ENCODE assay signal across 8 mouse cellular contexts in genomic region chr9:32344051-32344450, GRCm38 (mm10). TPM values are rescaled to one million over a fixed set of nuclear protein-coding genes. Genes with fewer than 3 reads are reported as not detected.
A peak's percentile ranks its signal among the peaks of the same experiment; 100 is the strongest.
DNase-seq lines count a peak whose midpoint lies in the region; ATAC-seq lines count a peak whose summit lies in the region.

Gene Kcnj5, minus strand, starts transcription at chr9:32344350.

- peaks cover 11% of the 10 kb centered on the region for H3K4me1 ChIP-seq in lung, embryonic 15.5 days
- H3K4me1 ChIP-seq in limb, embryonic 11.5 days (ENCODE audit: control insufficient read depth, insufficient read depth, low read length): peaks cover 11% of the 10 kb centered on the region
- peaks cover 11% of the 10 kb centered on the region; the same call in 1 of the 2 replicates for H3K4me1 ChIP-seq in neural tube, embryonic 14.5 days (ENCODE audit: control insufficient read depth, insufficient read depth, low read length)

- H3K4me3 ChIP-seq in lung, embryonic 15.5 days: peak within 1 kb of the TSS; percentile 27
- peak within 1 kb of the TSS; percentile 22; the same call in 1 of the 2 replicates for H3K4me3 ChIP-seq in limb, embryonic 11.5 days (ENCODE audit: low read depth, low read length)
- peak within 1 kb of the TSS; percentile 32 for H3K4me3 ChIP-seq in neural tube, embryonic 14.5 days (ENCODE audit: low read depth, low read length)

- H3K36me3 ChIP-seq in lung, embryonic 15.5 days: no peaks in the 10 kb centered on the region
- H3K36me3 ChIP-seq in limb, embryonic 11.5 days (ENCODE audit: control insufficient read depth, insufficient read depth, low read length): no peaks in the 10 kb centered on the region
- no peaks in the 10 kb centered on the region for H3K36me3 ChIP-seq in neural tube, embryonic 14.5 days (ENCODE audit: control insufficient read depth, insufficient read depth, low read length)

- no peak within 1 kb of the TSS for H3K9ac ChIP-seq in lung, embryonic 15.5 days
- no peak within 1 kb of the TSS for H3K9ac ChIP-seq in limb, embryonic 11.5 days (ENCODE audit: low read length)
- H3K9ac ChIP-seq in neural tube, embryonic 14.5 days (replicated peaks; ENCODE audit: low read depth, low read length): peak within 1 kb of the TSS; percentile 39

- H3K27me3 ChIP-seq in lung, embryonic 15.5 days: peaks cover 56% of the 10 kb centered on the region
- peaks cover 36% of the 10 kb centered on the region for H3K27me3 ChIP-seq in limb, embryonic 11.5 days (ENCODE audit: control insufficient read depth, insufficient read depth, low read length)
- H3K27me3 ChIP-seq in neural tube, embryonic 14.5 days (ENCODE audit: control insufficient read depth, insufficient read depth, low read length): peaks cover 17% of the 10 kb centered on the region

- 2% methylated on average over 20 of the region's 20 CpGs for WGBS in lung, embryonic 15.5 days
- 1% methylated on average over 18 of the region's 20 CpGs for WGBS in limb, embryonic 11.5 days
- WGBS in neural tube, embryonic 14.5 days: 0% methylated on average over 18 of the region's 20 CpGs

- 0 out of 2 replicates have a peak, but pooled peaks have one; percentile 16 for ATAC-seq in lung, embryonic 15.5 days (ENCODE audit: borderline replicate concordance, extremely low read depth, low FRiP score, low TSS enrichment)
- no peak for ATAC-seq in limb, embryonic 11.5 days (ENCODE audit: insufficient number of reproducible peaks, low FRiP score, low TSS enrichment, low read depth)
- peak; percentile 53 for ATAC-seq in neural tube, embryonic 14.5 days (ENCODE audit: low read depth)

- peak within 1 kb of the TSS; percentile 52 for H3K4me2 ChIP-seq in lung, embryonic 15.5 days
- H3K4me2 ChIP-seq in limb, embryonic 11.5 days (ENCODE audit: low read depth, severe bottlenecking): peak within 1 kb of the TSS; percentile 39
- H3K4me2 ChIP-seq in neural tube, embryonic 14.5 days (ENCODE audit: low read depth, low read length): peak within 1 kb of the TSS; percentile 67

- H3K27ac ChIP-seq in lung, embryonic 15.5 days: no peak within 1 kb of the TSS
- H3K27ac ChIP-seq in limb, embryonic 11.5 days (replicated peaks; ENCODE audit: low read depth, low read length): no peak within 1 kb of the TSS
- no peak within 1 kb of the TSS for H3K27ac ChIP-seq in neural tube, embryonic 14.5 days (ENCODE audit: low read depth, low read length)

- no peak for DNase-seq in lung, postnatal 36 days
- DNase-seq in heart, adult 8-10 months (ENCODE audit: low spot score): no peak
- peak; percentile 40 for DNase-seq in limb, embryonic 11.5 days (ENCODE audit: low spot score)
- no peak for DNase-seq in natural killer cell, adult 2 months (ENCODE audit: low spot score in 2 of 2)
- DNase-seq in layer of hippocampus, postnatal 36 days: no peak
- no peak for DNase-seq in right cerebral cortex, adult 2 months (ENCODE audit: low spot score in 2 of 2)

- H3K9me3 ChIP-seq in lung, embryonic 15.5 days: no peaks in the 10 kb centered on the region
- no peaks in the 10 kb centered on the region for H3K9me3 ChIP-seq in limb, embryonic 11.5 days (ENCODE audit: control insufficient read depth, low read length)
- no peaks in the 10 kb centered on the region for H3K9me3 ChIP-seq in neural tube, embryonic 14.5 days (ENCODE audit: control insufficient read depth, low read length)

RNA-seq across cellular contexts. Expression of gene Kcnj5, which starts in this region (rescaled TPM):
- polyA plus RNA-seq in lung, embryonic 15.5 days (2015; fragmentation: Nextera tagmentation; extraction: Ambion mirVana): 1.1 and 2.4 TPM in 2 replicates
- 10 to 100 TPM; 53.9 to 62.5 (median 56.2) TPM for total RNA-seq in heart, adult 8-10 months (2022)
- polyA plus RNA-seq in limb, embryonic 11.5 days (2014; fragmentation: Nextera tagmentation; extraction: Ambion mirVana): 0.14 and 0.35 TPM in 2 replicates
- 0.20 and 0.27 TPM in 2 replicates for polyA plus RNA-seq in neural tube, embryonic 14.5 days (2014; fragmentation: Nextera tagmentation; extraction: Ambion mirVana)
- total RNA-seq in layer of hippocampus, postnatal 36 days (2021): under 1 TPM; 0.35 to 0.40 TPM

Comparison
In these comparisons a context has a peak if more than half of its experiments do, and no peak if none do; other contexts are left out.
1. RNA of gene Kcnj5 (total RNA-seq): 53.9 to 62.5 TPM in heart, adult 8-10 months; 0.35 to 0.40 TPM in layer of hippocampus, postnatal 36 days; every median in the first group is over 10 times any median in the second.
2. Peak in DNase-seq, H3K4me3 ChIP-seq and H3K4me2 ChIP-seq in limb, embryonic 11.5 days; RNA of the gene not detected or under 1 TPM.
3. Peak in ATAC-seq, H3K4me3 ChIP-seq, H3K9ac ChIP-seq and H3K4me2 ChIP-seq in neural tube, embryonic 14.5 days; RNA of the gene not detected or under 1 TPM.
4. Peak in every context shown above with its lines, with median percentiles within 50 percentile points of each other: H3K4me2 ChIP-seq and H3K4me3 ChIP-seq.